Mouse (Mus musculus): ENCODE measurements around the gene Mrps27. TPM values are rescaled to one million over a fixed set of nuclear protein-coding genes. Genes with fewer than 3 reads are reported as not detected.

Mrps27 gene
- 25.2 and 28.0 TPM in 2 replicates for polyA plus RNA-seq (2012; rRNA removed)

DNA sequence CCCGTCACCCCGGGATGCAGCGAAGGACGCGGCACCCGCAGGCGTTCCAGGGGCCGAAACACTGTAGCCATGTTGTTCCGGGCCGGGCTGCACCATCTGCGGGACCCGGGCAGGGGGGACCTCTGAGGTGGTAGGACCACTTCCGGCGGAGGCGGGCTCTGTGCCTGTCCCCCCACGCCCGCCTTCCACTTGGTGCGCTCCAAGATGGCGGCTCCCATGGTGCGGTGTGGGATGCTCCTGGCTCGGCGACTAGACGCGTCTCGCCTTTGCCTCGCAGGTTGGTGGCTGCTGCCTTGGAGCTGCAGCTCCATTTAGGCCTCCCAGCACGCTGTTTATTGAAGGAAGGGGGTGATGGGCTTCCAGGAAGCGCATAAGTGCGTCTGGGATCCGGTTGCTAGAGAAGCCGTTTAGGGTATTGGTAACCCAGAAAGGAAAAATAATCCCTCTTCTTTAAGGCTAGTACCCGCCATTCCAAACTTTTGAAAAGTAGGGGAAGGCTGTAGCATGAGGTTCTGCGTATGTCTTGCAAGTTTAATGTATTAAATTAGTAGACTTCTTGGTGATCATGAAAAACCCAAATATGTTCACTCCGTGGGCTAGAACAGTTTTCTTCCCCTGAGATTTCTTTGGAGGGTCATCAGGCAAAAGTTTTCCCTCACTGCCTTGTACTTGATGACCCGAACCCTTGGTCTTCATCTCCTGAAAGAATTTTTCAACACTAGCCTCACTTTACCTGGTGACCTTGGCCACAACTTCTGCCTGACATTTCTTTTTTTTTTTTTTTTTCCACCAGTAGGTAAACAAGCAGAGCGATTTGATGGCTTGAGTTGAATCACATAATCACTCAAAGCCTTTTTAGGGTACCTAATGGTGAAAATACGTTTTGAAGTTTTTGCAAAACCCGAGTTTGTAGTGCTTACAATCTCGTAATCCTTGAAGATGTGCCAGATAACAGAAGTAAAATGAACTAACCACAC lies at the start of gene Mrps27, which contains the start of gene Ptcd2:
TSS of gene Mrps27 (plus strand) at position 188 of the 977 bp plus-strand sequence.
TSS of gene Ptcd2 (minus strand) at position 107 of the 977 bp plus-strand sequence.
- TF ChIP-seq POLR2A (IDR thresholded peaks at IDR 0.05; ENCODE audit: borderline replicate concordance, extremely low read depth, insufficient read depth, insufficient read length, poor library complexity, severe bottlenecking) = no peak
- TF ChIP-seq CTCF (IDR thresholded peaks at IDR 0.05; ENCODE audit: borderline replicate concordance, extremely low read depth, insufficient read depth, insufficient read length) = no peak
- DNase-seq (ENCODE audit: low read depth) = peak; percentile 98

- TF ChIP-seq CTCF (IDR thresholded peaks at IDR 0.05; ENCODE audit: borderline replicate concordance, extremely low read depth, insufficient read depth, insufficient read length) (no peak), POLR2A (IDR thresholded peaks at IDR 0.05; ENCODE audit: borderline replicate concordance, extremely low read depth, insufficient read depth, insufficient read length, poor library complexity, severe bottlenecking) (no peak)
- DNase-seq (ENCODE audit: low read depth) = no peak
These were observed 44.7 kb upstream of the Mrps27 start for GRCm38 (mm10) chr13:99299921-99300320.

GRCm38 (mm10) chr13:99303846-99304245 lies 40.7 kb upstream of the Mrps27 start:
- DNase-seq (ENCODE audit: low read depth) = peak; percentile 62
- TF ChIP-seq CTCF (IDR thresholded peaks at IDR 0.05; ENCODE audit: borderline replicate concordance, extremely low read depth, insufficient read depth, insufficient read length) (no peak), POLR2A (IDR thresholded peaks at IDR 0.05; ENCODE audit: borderline replicate concordance, extremely low read depth, insufficient read depth, insufficient read length, poor library complexity, severe bottlenecking) (no peak)

DNA sequence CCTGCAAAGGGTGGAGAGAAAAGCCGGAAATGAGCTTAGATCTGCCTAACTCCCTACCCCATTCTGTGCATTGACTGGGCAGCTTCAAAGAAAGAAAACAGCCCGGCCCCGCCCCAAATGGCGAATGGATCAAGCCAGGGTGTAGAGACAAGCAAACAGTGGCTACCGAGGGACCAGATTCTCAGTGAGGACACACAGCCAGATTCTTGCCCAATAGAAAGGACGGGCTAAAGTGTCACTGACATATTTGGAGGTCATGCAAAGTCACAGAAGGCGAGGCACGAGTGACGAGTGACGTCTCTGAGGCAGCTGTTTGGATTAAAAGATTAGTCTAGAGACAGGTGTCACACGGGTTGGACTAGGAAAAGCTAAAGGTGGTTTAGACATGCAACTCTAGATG lies 40.2 kb upstream of the Mrps27 start:
- DNase-seq (ENCODE audit: low read depth) = no peak
- TF ChIP-seq CTCF (IDR thresholded peaks at IDR 0.05; ENCODE audit: borderline replicate concordance, extremely low read depth, insufficient read depth, insufficient read length) (no peak), POLR2A (IDR thresholded peaks at IDR 0.05; ENCODE audit: borderline replicate concordance, extremely low read depth, insufficient read depth, insufficient read length, poor library complexity, severe bottlenecking) (no peak)

DNA sequence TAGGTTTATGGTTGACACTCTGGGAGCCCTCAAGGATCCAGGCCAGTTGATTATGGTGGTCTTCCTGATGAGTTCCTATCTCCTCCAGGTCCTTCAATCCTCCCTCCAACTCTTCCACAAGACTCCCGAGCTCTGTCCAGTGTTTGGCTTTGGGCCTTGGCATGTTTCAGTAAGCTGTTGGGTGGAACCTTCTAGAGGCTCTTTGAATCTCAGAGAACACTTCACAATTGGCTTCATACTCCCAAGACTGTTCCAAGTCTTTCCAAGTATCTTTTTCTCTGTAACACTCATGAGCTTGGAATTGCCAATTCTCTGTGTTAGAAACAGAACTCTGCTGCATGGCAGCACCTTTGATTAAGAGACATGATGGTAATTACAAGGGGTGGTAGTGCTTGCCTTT lies 39.4 kb upstream of the Mrps27 start:
- no peak for TF ChIP-seq CTCF (IDR thresholded peaks at IDR 0.05; ENCODE audit: borderline replicate concordance, extremely low read depth, insufficient read depth, insufficient read length)
- TF ChIP-seq POLR2A (IDR thresholded peaks at IDR 0.05; ENCODE audit: borderline replicate concordance, extremely low read depth, insufficient read depth, insufficient read length, poor library complexity, severe bottlenecking) = no peak
- DNase-seq (ENCODE audit: low read depth) = no peak

- DNase-seq (ENCODE audit: low read depth) = no peak
- no peak for TF ChIP-seq CTCF (IDR thresholded peaks at IDR 0.05; ENCODE audit: borderline replicate concordance, extremely low read depth, insufficient read depth, insufficient read length)
- no peak for TF ChIP-seq POLR2A (IDR thresholded peaks at IDR 0.05; ENCODE audit: borderline replicate concordance, extremely low read depth, insufficient read depth, insufficient read length, poor library complexity, severe bottlenecking)
These were observed 38.4 kb upstream of the Mrps27 start for GRCm38 (mm10) chr13:99306164-99306563.

DNA sequence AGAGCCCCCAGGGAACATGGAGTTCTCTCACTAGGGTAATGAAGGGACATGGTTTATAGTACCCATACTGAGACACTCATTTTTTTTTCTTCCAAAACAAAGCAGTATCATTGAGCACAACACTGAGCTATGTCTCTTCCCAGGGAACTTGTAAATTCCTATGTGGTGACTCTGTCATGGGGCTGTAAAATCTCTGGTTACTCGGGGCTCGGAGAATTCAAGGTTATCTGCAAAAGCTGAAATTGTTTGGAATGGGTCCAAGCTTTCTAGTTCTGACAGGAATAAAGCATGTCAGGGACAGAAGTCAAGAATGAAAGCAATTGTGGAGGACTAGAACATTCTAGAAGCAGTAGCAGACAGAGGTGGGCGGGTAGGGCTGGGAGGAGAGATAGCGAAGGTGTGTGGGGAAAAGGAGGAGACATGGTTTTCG lies 36.6 kb upstream of the Mrps27 start:
- DNase-seq (ENCODE audit: low read depth) = no peak
- TF ChIP-seq CTCF (IDR thresholded peaks at IDR 0.05; ENCODE audit: borderline replicate concordance, extremely low read depth, insufficient read depth, insufficient read length) (no peak), POLR2A (IDR thresholded peaks at IDR 0.05; ENCODE audit: borderline replicate concordance, extremely low read depth, insufficient read depth, insufficient read length, poor library complexity, severe bottlenecking) (no peak)

DNA sequence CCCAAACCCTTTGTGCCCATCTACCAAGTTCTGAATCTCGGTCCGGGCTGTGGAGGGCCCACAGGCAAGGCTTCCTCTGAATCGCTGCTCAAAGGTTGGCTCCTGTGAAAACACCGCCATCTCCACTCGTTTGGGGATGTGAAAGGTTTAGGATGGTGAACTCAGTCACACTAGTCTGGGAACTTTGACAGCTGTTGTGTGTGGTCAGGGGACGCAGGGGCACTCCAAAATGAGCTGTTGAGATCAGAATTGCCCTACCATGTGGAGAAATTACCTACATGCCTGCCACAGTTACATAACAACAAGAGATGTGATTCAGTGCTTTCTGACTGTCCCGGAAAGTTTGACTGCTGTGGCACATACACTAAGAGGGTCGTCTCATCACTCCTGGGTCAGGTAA lies 36.2 kb upstream of the Mrps27 start:
- no peak for TF ChIP-seq CTCF (IDR thresholded peaks at IDR 0.05; ENCODE audit: borderline replicate concordance, extremely low read depth, insufficient read depth, insufficient read length)
- no peak for TF ChIP-seq POLR2A (IDR thresholded peaks at IDR 0.05; ENCODE audit: borderline replicate concordance, extremely low read depth, insufficient read depth, insufficient read length, poor library complexity, severe bottlenecking)
- DNase-seq (ENCODE audit: low read depth) = no peak

- TF ChIP-seq POLR2A (IDR thresholded peaks at IDR 0.05; ENCODE audit: borderline replicate concordance, extremely low read depth, insufficient read depth, insufficient read length, poor library complexity, severe bottlenecking) = no peak
- no peak for TF ChIP-seq CTCF (IDR thresholded peaks at IDR 0.05; ENCODE audit: borderline replicate concordance, extremely low read depth, insufficient read depth, insufficient read length)
- no peak for DNase-seq (ENCODE audit: low read depth)
These were observed 30.5 kb upstream of the Mrps27 start for GRCm38 (mm10) chr13:99314098-99314497.

DNA sequence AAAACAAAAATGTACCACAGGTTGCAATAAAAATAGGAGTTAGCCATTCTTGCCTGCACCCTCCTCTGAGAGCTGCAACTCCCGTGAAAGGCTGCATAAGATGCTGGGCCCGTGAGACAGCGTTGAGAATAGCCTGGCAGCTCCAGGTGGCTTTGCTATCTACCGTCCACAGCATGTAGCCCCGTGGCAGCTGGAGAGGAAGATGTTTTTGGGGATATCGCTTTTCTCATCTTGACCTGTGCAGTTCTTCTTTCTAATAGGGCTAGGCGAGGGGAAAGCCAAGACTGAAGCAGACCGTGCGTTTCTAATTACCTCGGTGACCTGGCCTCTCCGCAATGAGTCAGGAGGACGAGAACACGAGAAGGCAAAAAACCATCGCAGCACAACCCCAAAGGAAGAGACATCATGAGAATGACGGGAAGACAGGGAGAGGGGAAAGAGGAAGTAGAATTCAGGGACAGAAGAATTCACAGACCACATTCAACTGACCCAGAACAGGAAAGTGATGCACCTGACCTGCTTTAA lies 29.9 kb upstream of the Mrps27 start:
- DNase-seq (ENCODE audit: low read depth) = no peak
- TF ChIP-seq CTCF (IDR thresholded peaks at IDR 0.05; ENCODE audit: borderline replicate concordance, extremely low read depth, insufficient read depth, insufficient read length) (no peak), POLR2A (IDR thresholded peaks at IDR 0.05; ENCODE audit: borderline replicate concordance, extremely low read depth, insufficient read depth, insufficient read length, poor library complexity, severe bottlenecking) (no peak)

- TF ChIP-seq POLR2A (IDR thresholded peaks at IDR 0.05; ENCODE audit: borderline replicate concordance, extremely low read depth, insufficient read depth, insufficient read length, poor library complexity, severe bottlenecking) (no peak), CTCF (IDR thresholded peaks at IDR 0.05; ENCODE audit: borderline replicate concordance, extremely low read depth, insufficient read depth, insufficient read length) (no peak)
- no peak for DNase-seq (ENCODE audit: low read depth)
These were observed 28.2 kb upstream of the Mrps27 start for GRCm38 (mm10) chr13:99316366-99316765.

Data from brain, embryonic 14.5 days (tissue).